Mouse (Mus musculus) liver, embryonic 11.5 days (tissue): ENCODE measurements around the gene Rundc3b. TPM values are rescaled to one million over a fixed set of nuclear protein-coding genes. Genes with fewer than 3 reads are reported as not detected.

Source experiments
- polyA plus RNA-seq: library from polyadenylated mRNA; unstranded; fragments of >200 nt; fragmentation: Nextera tagmentation; extraction: Ambion mirVana; gene quantifications from 2 replicates; pipeline ENCODE4 v1.2.1, GENCODE M21; 2014

Gene Rundc3b
- polyA plus RNA-seq, 1 experiment from 2014 or later, result 0.67 TPM

Other genes starting within 250 kb of the Rundc3b start
- 65.2 and 67.1 TPM in 2 replicates for gene Dbf4, start 200.2 kb downstream of the Rundc3b start, polyA plus RNA-seq
- gene Slc25a40, start 200.1 kb downstream of the Rundc3b start, polyA plus RNA-seq, result 7.7 and 8.6 TPM in 2 replicates
- gene Abcb1a, start 37.1 kb upstream of the Rundc3b start, polyA plus RNA-seq, result 0.36 and 0.38 TPM in 2 replicates
- 0.55 and 1.3 TPM in 2 replicates for gene Abcb1b, start 175.2 kb upstream of the Rundc3b start, polyA plus RNA-seq